Mouse (Mus musculus): ENCODE data around the gene Dnaja3. TPM values are rescaled to one million over a fixed set of nuclear protein-coding genes. Genes with fewer than 3 reads are reported as not detected.
"Not testable (repeated sequence)": the region's sequence is repeated elsewhere in the genome, so short reads cannot be mapped to it uniquely, and the experiment has no call there.

The Dnaja3 gene
- total RNA-seq, 2 experiments from 2014 or later = 52.7 to 55.1 TPM

DNA sequence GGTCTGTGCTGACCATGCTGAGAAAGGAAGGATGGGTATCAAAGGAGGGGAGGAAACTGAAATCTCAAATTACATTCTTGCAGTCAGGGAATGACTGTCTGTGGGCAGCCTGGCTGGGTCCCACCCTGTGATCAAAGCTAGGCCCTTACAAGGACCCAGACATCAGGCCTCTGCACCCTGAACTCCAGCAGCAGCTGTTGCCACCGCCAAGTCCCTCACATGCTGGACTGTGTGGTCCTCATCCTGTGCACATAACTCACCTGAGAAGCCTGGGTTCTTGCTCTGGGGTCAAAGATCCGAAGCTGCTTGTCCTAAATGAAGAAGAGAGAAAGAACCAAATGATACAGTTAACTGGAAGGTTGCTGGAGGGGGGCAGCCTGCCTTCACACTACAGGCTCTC is 21.8 kb downstream of the Dnaja3 start:
- no peak for DNase-seq (ENCODE audit: low spot score in 2 of 2)

DNA sequence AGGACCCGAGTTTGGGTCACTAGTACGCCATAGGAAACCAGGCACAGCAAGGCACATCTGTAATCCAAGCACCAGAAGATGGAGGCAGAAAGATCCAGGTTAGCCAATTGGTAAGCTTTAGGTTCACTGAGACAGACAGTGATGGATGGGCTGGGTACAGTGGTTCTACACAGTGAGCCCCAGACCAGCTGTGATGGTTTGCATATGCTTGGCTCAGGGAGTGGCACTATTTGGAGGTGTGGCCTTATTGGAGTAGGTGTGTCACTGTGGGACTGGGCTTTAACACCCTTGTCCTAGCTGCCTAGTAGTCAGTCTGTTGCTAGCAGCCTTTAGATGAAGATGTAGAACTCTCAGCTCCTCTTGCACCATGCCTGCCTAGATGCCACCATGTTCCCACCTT is 24.0 kb downstream of the Dnaja3 start:
- no peak for DNase-seq (ENCODE audit: low spot score in 2 of 2)

DNA sequence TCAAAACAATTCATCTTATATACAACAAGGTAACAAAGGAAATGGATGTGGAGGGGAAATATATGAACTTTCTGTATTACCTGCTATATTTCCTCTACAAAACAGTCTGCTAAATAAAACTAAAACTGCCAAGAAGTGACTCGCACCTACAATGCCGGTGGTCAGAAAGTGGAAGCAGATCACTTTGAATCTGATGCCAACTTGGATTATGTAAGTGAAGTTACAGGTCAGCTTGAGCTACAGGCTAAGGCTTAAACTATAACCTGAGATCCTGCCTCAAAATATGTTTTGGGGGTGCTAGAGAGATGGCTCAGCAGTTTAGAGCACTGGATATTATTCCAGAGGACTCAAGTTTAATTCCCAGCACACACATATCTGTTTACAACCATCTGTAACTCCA is 25.9 kb downstream of the Dnaja3 start:
- no peak for DNase-seq (ENCODE audit: low spot score in 2 of 2)

DNA sequence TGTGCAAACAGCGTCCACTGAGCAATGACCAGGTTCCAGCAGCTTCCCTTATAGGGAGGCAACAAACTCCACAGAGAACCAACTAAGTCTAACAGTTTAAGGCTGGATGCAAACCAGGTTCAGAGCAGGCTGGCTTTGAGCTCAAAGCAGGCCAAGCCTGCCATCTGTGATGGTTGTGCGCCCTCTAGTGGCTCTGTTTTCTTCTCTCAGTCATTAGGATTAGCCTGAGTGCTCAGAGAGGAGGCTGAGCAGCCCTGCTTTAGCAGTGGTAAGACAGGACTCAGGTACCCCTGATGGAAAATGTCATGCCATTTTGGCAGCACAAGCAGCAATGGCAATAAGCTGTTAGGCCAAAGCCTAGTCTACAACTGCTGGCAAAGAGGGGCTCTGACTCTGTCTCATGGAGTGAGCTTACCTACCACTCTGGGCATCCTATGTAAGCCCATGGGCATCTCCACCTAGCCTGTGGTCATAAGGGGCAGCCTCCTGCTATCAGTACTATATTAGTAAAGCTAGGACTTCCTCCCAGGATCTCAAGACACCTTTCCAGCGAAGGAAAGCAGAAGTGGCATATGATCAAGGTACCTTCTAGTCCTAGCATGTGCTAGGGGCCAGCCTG is 27.5 kb downstream of the Dnaja3 start:
- peak; percentile 93 to 94 for DNase-seq (ENCODE audit: low spot score in 2 of 2)

DNA sequence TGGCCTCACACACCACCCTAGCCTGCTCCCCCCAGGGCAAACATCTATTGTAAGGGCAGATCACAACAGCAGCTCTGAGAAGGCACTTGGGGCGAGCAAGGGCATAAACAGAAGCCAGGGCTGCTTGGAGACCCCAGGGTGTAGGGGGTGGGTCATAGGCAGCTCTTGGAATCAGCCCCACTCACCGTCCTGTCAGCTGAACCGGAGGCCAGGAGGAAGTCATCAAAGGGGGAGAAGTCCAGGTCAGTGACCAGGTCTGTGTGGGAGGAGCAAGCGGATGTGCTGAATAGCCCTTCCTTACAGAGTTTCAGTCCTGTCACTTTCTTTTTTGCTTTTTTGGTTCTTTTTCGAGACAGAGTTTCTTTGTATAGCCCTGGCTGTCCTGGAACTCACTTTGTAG is 30.5 kb downstream of the Dnaja3 start:
- no peak for DNase-seq (ENCODE audit: low spot score in 2 of 2)

DNA sequence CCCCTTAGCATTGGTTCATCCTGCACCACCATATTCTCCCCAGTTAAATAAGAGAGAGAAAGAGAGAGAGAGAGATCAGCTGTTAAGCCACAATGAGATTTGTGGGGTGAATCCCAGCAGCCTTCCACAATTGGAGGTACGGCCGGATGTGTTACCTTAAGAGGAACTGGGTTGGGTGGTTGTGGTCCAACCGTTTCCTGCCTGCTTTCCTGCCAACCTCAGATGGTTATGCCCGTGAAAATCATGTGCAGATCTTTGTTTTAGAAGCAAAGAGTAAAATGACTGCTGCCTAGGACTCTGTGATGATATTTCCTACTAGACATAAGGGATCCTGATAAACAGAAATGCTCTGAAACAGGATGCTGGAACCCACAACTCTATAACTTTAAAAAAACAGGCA is 34.3 kb downstream of the Dnaja3 start:
- no peak for DNase-seq (ENCODE audit: low spot score in 2 of 2)

DNA sequence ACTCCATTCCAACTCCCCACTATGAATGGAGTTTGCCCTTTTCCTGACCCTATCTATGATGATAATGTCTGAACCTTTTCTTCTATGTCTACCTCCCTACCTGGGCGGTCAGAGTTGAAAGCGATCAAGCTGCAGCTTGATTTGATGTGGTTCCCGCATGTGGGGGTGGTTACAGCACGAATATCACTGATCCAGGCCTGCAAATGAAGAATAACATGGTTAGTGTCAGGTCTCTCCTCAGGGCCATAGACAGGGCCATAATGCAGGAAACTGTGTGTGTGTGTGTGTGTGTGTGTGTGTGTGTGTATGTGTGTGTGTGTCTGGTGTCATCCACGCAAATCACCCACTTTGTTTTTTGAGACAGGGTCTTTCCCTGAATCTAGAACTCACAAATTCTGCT is 37.0 kb downstream of the Dnaja3 start:
- DNase-seq (ENCODE audit: low spot score in 2 of 2) = no peak

DNA sequence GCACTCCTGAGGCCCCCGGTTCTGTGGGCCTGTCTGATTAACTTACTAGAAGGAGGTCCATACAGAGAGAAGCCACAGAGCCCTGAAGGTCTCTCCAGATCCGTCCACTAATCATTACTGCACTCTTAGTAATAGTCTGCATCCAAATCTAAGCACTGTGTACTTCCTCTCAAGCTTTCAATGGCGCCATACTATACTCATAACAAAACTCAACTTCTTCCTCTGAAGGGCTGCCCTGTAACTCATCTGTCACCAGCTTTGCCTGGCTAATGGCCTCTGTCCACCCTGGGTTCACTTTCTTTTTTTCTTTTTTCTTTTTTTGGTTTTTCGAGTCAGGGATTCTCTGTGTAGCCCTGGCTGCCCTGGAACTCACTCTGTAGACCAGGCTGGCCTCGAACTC is 38.3 kb downstream of the Dnaja3 start:
- DNase-seq (ENCODE audit: low spot score in 2 of 2) = no peak

DNA sequence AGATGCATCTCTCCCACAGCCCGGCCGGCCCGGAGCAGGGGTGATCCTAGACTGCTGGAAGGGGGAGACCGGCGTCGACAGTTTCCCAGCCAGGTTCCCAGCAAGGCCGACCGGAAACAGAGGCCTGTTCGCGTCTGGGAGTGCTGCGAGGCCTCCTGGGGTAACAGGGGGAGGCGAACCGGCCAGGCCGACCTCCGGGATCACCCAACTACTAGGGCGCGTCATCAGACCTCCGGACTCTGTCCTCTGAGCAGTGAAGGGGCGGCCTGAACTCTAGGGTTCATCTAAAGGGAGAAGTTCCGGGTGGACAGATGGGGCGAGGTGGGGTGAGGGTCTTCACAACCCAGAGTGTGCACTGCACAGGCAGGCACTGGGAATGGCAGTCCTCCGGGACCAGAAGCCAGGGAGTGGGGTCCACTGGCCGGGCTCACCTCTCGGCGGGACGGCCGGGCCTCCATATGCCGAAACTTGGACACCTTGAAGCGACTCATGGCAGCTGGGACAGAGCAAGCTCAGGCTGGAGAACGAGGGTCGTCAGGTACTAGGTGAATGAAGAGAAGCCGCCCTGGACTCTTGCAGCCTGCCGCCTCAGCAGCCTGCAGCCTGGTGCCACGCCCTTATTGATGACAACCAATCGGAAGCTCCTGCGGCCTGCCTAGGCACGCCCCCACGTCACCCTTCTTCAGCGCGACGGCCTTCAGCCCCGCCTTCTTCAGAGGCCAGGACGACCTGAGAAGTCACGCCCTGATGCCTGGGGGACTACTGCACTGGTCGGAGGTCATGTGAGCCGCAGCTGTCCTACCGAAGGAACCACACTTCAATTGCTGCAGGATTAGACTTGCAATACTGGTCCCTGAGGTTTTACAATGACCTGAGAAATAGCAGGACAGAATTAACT is 39.6 kb downstream of the Dnaja3 start, which contains the start of gene Coro7:
Gene Coro7, minus strand, starts transcription at position 657 of the 898 bp plus-strand sequence.
- peak; percentile 76 to 83 for DNase-seq (ENCODE audit: low spot score in 2 of 2)

DNA sequence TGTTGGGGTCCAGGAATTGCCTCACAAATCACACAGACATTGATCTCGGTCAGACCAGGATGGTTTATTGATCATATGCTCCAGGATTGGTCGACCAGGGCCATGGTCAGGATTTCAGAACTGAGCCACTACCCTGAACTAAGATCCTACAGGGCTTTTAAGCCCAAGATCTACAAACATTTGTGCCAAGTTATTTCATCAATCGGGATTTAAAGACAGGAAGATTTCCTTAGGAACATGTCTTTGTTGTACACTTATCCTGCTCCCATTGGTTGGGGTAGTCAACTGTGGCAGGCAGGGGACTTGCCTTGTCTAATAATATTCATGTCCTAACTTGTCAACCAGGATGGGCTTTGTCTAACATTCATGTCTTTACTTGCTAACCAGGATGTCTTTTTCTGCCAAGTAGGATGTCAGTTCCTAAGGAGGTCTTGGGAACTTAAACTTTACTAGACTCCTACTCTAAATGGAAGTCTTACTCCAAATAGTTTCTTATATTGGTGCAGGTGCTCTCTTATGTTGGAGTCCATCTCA is 41.2 kb downstream of the Dnaja3 start:
- not testable (repeated sequence) for DNase-seq (ENCODE audit: low spot score in 2 of 2)

DNA sequence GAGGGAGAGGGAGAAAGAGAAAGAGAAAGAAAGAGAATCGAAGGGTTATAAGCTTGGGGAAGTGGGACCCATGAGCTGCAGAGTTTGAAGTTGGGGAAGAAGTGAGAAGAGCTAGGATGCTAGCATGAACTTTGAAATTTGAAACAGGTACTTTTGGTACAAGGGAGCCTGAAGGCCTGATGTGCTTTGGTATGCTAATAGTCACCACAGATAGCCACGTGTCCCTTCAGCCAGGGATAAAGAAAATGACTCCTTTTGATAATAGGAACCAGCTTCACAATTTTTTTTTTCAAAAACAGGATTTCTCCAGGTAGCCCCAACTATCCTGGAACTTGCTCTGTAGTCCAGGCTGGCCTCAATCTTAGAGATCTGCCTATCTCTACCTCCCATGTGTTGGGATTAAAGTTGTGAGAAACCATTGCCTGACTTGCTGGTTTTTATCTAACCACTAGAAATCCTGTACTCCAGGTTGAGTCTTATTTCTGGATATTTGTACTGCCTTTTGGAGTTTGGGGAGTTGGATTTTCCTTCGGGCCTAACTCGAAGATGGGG is 42.9 kb downstream of the Dnaja3 start:
- DNase-seq (ENCODE audit: low spot score in 2 of 2) = no peak

DNA sequence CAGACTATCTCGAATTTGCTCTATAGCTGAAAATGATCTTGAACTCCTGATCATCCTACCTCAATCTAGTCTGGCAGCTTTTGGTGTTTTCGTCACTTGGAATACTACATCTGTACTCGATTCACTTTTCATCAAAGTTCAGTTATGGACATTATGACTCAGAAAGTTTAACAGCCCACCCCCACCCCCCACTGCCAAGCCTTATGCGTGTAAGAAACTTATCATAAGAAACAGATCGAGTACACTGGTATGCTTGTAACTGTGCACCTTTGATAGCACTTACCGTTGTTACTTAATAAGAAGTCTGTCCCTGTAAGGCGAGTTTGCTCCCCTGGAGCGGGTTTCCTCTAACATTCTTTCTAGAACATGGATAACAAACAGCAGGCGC is 43.4 kb downstream of the Dnaja3 start:
- DNase-seq (ENCODE audit: low spot score in 2 of 2) = no peak

DNA sequence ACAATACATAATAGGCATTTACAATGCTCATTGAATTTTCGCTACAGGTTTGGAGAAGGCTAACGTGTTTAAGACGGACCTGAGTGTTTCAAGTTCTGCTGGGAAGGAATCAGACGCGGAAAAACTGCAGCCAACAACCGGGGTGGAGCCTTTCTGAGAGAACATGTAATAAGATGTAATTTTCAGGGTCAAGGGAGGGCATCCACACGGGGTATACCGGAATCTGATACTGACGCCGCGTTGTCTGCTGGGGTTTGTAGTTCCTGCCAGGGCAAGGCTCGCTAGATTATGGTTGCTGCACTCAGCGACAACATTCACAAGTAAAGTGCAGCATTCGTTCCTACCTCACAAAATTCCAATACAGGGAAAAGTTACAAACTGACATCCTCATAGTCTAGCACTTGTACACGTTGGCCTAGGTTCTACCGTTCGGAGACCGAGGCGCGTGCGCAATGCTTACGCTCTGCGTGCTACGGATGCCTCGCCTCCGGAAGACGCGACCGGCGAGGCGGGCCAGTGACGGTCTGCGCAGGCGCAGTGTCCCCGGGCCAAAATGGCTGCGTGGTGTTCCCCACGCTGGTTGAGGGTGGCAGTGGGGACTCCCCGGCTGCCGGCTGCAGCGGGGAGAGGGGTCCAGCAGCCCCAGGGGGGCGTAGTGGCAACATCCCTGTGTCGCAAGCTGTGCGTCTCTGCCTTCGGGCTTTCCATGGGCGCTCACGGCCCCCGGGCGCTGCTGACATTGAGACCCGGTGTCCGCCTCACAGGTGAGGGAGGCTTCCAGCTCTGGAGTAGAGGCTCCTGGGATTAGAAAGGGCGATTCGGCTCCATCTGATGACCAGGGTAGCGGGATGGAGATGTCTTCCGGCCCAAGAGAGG is 44.0 kb downstream of the Dnaja3 start:
- DNase-seq (ENCODE audit: low spot score in 2 of 2) = peak; percentile 98

DNA sequence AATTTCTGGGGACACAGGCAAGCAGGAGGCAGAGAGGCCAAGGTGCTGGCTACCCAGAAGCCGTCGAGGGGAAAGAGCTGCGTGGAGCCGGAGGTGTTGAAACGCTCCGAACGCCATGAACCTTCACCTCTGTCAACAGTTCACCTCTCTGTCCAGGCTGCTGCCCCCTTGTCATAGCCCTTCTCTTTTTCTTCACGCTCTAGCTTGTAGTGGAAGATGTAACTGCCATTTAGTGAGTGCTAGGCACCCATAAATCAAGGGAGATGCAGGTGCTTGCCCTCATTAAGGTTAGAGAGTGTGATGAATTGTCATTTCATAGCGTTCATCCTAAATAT is 44.6 kb downstream of the Dnaja3 start:
- no peak for DNase-seq (ENCODE audit: low spot score in 2 of 2)

DNA sequence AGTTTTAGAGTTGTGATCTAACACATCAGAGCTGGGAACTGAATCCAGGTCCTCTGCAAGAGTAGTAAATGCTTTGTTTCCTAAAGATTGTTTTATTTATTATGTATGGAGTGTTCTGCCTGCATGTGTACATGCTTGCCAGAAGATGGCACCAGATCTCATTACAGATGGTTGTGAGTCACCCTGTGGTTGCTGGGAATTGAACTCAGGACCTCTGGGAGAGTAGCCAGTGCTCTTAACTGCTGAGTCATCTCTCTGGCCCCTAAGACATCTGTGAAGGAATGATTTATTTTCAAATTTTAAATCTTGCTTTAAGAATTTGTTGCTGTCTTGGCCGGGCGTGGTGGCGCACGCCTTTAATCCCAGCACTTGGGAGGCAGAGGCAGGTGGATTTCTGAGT is 49.6 kb downstream of the Dnaja3 start:
- not testable (repeated sequence) for DNase-seq (ENCODE audit: low spot score in 2 of 2)

DNA sequence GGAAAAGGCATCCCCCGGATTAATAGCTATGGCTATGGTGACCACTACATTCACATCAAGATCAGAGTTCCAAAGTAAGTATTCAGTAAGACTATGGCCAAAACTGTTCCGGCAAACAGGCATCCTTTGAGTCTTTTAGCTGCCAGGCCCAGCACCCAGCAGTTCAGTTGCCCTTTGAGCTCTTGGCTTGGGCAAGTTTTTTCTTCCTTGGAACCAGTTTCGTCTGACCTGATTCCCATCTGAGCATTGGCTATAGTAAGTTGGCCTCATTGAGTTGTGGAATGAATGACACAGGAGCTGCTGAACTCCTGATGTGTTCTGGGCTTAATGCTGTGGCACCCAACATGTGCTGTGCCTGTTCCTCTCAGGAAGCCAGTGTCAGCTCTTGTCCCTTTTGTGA is 61.4 kb downstream of the Dnaja3 start:
- no peak for DNase-seq (ENCODE audit: low spot score in 2 of 2)

DNA sequence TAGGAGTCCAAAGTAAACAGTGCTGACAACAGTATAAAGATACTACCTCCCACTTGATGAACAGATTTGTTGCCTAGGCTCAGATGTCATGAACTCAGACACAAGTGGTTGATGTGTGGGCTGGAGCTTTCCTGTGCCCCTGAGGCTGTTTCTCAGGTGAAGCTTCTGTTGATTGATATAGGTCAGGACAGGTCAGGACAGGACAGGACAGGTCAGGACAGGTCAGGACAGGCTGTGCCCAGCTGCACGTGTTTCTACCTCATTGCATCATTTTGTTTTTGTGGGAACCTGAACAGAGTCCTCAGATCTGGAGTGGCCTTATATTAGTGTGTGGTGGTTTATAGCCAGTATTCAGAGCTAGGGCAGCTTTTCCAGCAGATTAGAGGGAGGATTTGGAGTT is 62.9 kb downstream of the Dnaja3 start:
- no peak for DNase-seq (ENCODE audit: low spot score in 2 of 2)

DNA sequence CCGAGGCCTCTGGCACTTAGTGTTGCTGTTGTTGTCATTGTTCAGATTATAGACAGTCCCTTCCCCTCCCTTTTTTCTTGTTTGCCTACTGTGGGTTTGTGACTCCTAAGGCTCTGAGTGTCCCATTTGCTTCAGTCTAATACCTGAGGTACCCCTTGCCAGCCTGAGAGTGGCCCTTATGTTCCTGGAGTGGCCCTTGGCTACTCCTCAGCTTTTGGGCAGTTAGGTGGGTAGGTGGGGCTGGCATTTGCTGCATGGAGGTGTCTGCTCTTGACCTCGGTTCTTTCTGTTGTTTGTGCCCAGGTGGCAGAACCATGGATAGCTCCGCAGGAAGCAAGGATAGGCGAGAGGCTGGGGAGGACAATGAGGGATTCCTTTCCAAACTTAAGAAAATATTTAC is 65.8 kb downstream of the Dnaja3 start:
- no peak for DNase-seq (ENCODE audit: low spot score in 2 of 2)

DNA sequence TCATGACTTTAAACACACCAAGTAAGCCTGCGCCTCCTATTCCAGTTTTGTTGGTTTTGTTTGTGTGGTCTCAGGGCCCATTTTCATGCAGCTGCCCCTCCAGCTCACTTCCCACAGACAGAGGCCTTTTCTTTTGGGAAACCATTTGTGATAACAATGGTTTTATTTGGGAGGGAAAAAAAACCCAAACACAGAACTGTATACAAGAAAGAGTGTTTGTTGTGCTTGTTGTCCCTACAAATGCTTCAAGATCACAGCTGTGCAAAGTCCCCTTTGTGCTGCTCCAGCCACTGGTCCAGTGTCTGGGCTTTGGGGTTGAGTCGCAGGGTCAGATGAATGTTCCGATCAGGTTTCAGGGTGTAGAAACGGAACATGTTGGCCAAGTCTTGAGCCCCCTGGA is 71.4 kb downstream of the Dnaja3 start:
- no peak for DNase-seq (ENCODE audit: low spot score in 2 of 2)

DNA sequence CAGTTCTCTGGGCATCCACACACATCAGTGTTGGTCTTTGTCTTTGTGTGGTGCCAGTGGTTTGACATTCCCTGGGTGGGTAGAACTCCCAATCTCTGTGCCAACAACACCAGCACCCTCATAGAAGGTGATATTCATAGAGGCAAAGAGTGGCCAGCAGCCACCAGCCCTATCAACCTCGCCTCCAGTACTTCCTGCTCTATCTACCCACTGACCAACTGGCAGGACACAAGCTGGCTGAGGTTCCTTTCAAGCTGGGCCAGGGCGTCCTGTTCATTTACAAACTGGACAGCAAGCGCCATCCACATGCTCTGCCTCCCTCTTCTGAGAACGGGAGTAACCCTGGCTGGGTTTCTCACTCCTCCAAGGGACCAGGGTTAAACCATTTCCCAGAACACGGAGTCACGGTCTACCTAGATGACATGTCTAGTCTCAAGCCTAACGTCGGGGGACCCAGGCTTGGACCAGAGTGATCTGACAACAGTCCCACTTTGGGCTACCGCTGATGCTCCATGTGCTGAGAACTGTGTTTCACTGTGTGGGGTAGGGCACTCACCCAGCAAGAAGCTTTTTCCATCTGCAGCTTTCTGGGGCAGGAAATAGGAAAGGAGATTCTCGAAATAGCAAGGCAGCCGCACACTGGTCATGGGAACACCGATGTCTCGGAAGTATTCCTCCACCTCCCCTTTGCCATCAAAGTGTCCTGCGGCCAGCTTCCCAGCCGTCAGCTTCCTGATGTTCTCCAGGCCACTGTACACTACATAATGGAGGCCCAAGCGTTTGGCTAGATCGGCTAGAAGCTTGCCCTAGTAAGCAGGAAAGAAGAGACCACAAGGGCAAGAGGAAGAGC is 74.3 kb downstream of the Dnaja3 start:
- no peak for DNase-seq (ENCODE audit: low spot score in 2 of 2)
